Mouse (Mus musculus) liver, postnatal 0 days (tissue): ENCODE measurements at regions not wholly inside any gene's neighbourhood (a gene's known extent, or its start where the extent isn't known, plus 50 kb on each side); places are given as distances from the start of the nearest gene placed in this dataset.

Experiments used
- CTCF ChIP-seq: sonication (generic); IDR thresholded peaks from 2 replicates; pipeline ENCODE4 v1.5.1; 2016; ENCODE audit warnings: antibody characterized with exemption, low read depth
- EP300 ChIP-seq: IDR thresholded peaks from 2 replicates; pipeline ENCODE4 v1.6.1; 2016; ENCODE audit warnings: antibody characterized with exemption, low read depth, mild to moderate bottlenecking

DNA sequence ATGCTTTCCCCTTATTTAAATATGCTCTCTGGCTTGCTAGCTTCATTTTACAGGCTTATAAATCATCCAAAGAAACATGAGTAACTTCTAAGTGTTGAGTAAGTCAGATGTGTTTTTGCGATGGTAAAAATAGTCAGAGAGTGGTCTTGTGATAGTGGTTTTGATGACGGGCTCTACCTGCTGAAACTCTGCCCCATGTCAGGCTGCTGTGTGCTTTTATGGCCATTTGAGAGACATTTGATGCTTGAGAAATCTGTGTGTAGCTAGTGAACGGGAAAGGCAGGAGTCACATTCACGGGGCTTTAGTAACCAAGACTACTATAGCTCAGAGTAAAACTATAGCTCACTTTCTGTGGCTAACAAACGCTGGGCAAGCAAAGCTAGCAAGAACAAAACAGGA, 103.1 kb upstream of the Mindy3 start:
- TF ChIP-seq CTCF (no peak), EP300 (no peak)
